Mouse (Mus musculus) cerebral cortex, adult 2 months (tissue): Measurements from ENCODE around the gene Mup6.

Experiments
- WGBS: fragments of 180-500 bp; shearing (Covaris S2); methylation state at CpG from one replicate; pipeline ENCODE4 v1.1.7; 2018; 5-methylcytosine and 5-hydroxymethylcytosine counted together

The Mup6 gene

DNA sequence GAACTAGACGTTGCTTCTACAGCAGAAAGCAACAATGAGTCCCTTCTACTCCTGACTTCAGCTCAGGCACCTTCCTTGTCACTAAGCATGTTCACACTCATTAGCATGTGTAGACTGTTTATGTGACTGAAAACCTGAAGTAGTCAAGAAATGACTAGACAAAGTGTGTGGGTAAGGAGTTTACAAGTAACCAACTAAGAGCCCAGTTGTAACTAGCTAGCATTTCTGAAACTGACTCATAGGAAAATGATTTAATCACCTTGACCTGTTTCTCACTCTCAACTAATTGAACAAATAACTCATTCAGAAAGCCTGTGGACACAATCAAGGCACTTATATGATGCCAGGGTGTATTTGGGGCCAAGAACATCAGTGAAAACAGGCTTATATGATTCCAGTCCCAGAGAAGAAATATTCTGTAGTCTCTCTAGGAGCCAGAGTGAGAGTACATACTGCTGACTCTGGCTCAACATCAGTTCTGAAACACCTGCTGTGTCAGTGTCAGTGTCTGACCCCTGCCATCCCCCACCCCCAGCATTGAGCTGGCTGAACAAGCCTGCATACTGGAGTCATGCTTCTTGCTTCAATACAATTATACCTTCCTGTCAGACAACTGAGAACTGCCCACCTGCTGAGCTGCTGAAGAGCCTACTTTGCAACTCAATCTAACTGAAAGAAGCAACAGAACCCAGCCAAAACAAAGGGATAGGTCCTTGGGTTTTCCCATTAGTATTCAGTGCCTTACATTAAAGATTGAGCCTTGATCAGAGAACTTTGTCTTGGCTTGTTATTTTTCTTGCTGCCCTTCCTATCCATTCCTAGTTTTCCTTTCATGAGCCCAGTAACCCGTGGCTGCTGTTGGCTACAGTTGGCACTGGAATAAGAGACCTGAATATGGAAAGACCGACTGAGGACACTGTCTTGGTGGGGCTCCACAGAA, at the start of gene Mup6:
Gene Mup6 (plus strand): TSS at position 890 of the 940 bp plus-strand sequence.
- WGBS: 32% methylated on average over 3 of the region's 3 CpGs

GRCm38 (mm10) chr4:59914608-59915403, 49.3 kb upstream of the Mup6 start, which contains the start of gene Slc46a2:
Slc46a2 (minus strand) TSS chr4:59915056.
- WGBS: 26% methylated on average over 22 of the region's 22 CpGs

DNA sequence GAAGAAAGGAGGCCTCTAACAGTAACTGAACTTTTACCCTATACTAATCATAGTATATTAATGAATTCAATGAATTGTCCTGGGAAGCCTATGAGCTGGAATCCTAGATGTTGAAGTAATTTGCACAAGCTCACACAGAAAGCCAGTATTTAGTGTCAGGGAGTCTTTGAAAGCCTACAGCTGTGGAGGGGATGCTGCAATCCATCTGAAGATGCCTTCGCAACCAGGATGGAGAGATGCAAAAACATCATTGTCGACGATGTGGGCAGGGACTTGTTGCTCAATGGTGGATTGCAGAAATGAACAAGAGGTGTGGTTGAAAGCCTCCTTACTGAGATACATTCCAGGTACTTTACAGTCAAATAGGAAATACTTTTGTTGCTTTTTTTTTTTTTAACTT, 46.1 kb upstream of the Mup6 start:
- whole genome bisulfite sequencing: 91% methylated on average over 3 of the region's 3 CpGs

DNA sequence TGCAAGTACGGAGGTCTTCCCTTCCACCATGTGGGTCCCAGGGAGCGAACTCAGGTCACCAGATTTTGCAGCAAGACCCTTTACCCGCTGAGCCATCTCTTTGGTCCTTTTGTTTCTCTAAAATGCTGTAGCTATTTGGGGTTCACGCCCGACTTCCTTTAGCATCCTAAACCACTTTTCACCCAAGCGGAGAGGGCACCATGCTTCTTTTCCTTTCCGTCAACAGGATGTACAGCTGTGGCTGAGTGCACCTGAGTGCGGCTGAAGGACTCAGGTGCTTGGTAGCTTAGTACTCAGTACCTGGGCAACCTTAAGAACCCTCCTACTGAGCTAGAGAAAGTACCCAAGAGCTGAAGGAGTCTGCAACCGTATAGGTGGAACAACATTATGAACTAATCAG, 39.0 kb upstream of the Mup6 start:
- WGBS: 91% methylated on average over 9 of the region's 9 CpGs

DNA sequence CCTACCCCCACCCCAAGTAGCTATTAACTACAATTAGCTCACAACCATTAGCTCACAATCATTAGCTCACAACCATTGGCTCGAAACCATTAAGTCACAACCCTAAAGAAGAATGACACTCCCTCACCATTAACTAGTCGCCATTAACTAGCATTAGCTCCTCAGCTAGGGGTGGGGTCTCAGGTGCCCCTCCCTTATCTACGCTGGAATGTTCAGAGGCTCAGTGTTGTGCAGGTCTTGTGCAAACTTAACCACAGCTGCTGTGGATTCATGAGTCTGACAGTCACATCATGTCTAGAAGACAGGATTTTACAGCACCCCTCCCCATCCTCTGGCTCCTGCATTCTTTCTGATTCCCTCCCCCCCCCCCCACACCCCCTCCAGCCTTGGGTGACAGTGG, 36.4 kb upstream of the Mup6 start:
- WGBS: 82% methylated on average over 3 of the region's 3 CpGs

DNA sequence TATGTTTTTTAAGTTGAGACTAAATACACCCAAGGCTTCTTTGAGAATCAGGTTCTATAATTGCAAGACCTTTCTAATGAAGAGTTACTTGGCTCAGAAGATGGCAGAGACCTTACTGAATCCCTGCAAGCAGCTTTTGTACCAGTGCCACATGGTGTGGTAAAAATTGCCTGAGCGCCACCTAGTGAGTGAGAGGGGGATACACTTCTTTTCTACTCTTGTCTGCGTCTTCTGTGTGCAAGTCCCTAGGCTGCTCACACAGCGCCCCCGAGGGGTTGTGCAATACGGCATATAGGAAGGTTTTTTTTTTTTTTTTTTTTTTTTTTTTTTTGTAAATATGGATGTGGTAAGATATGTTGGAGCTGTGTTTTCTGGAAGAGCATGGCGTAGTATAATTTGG, 35.7 kb upstream of the Mup6 start:
- WGBS: 10% methylated on average over 6 of the region's 6 CpGs

- 66% methylated on average over 6 of the region's 6 CpGs for WGBS
Observed at GRCm38 (mm10) chr4:59932505-59933281, 31.4 kb upstream of the Mup6 start.

GRCm38 (mm10) chr4:59937543-59937942, 26.6 kb upstream of the Mup6 start:
- 85% methylated on average over 2 of the region's 2 CpGs for WGBS

GRCm38 (mm10) chr4:59960610-59961009, 3.5 kb upstream of the Mup6 start, which contains the start of gene Mup4:
Mup4 (minus strand) TSS chr4:59960710.
- WGBS: 76% methylated on average over 3 of the region's 3 CpGs

- WGBS: 95% methylated on average over 7 of the region's 7 CpGs
Observed at GRCm38 (mm10) chr4:60020141-60020540, 56.0 kb downstream of the Mup6 start.

- 64% methylated on average over 13 of the region's 13 CpGs for WGBS
Observed at GRCm38 (mm10) chr4:60029334-60030111, 65.4 kb downstream of the Mup6 start.
